Mouse (Mus musculus): Measurements from ENCODE around the gene Tmem238.
"Not testable (repeated sequence)": the region's sequence is repeated elsewhere in the genome, so short reads cannot be mapped to it uniquely, and the experiment has no call there.

Gene Tmem238

GRCm38 (mm10) chr7:4789436-4789935, at the start of gene Tmem238:
Gene Tmem238 (minus strand): TSS chr7:4789656.
- no peak for DNase-seq (ENCODE audit: low read depth, low spot score)

- no peak for DNase-seq (ENCODE audit: low read depth, low spot score)
Measured at GRCm38 (mm10) chr7:4837639-4838038, 48.2 kb upstream of the Tmem238 start.

GRCm38 (mm10) chr7:4836351-4836792, 46.9 kb upstream of the Tmem238 start:
- peak; percentile 71 for DNase-seq (ENCODE audit: low read depth, low spot score)

- no peak for DNase-seq (ENCODE audit: low read depth, low spot score)
Measured at GRCm38 (mm10) chr7:4835631-4836327, 46.3 kb upstream of the Tmem238 start.

GRCm38 (mm10) chr7:4830476-4830875, 41.0 kb upstream of the Tmem238 start:
- no peak for DNase-seq (ENCODE audit: low read depth, low spot score)

- no peak for DNase-seq (ENCODE audit: low read depth, low spot score)
Measured at GRCm38 (mm10) chr7:4825365-4825764, 35.9 kb upstream of the Tmem238 start.

- DNase-seq (ENCODE audit: low read depth, low spot score) = no peak
Measured at GRCm38 (mm10) chr7:4822162-4822907, 32.9 kb upstream of the Tmem238 start.

GRCm38 (mm10) chr7:4821690-4822089, 32.2 kb upstream of the Tmem238 start:
- no peak for DNase-seq (ENCODE audit: low read depth, low spot score)

- not testable (repeated sequence) for DNase-seq (ENCODE audit: low read depth, low spot score)
Measured at GRCm38 (mm10) chr7:4820925-4821324, 31.5 kb upstream of the Tmem238 start.

- no peak for DNase-seq (ENCODE audit: low read depth, low spot score)
Measured at GRCm38 (mm10) chr7:4816559-4816958, 27.1 kb upstream of the Tmem238 start.

GRCm38 (mm10) chr7:4813105-4813791, 23.8 kb upstream of the Tmem238 start:
- no peak for DNase-seq (ENCODE audit: low read depth, low spot score)

GRCm38 (mm10) chr7:4812303-4813104, 23.0 kb upstream of the Tmem238 start, which contains the start of gene Ube2s:
Gene Ube2s (minus strand): TSS chr7:4812590.
- peak; percentile 98 for DNase-seq (ENCODE audit: low read depth, low spot score)

GRCm38 (mm10) chr7:4811842-4812302, 22.4 kb upstream of the Tmem238 start:
- no peak for DNase-seq (ENCODE audit: low read depth, low spot score)

- not testable (repeated sequence) for DNase-seq (ENCODE audit: low read depth, low spot score)
Measured at GRCm38 (mm10) chr7:4811131-4811530, 21.7 kb upstream of the Tmem238 start.

- peak; percentile 50 for DNase-seq (ENCODE audit: low read depth, low spot score)
Measured at GRCm38 (mm10) chr7:4806716-4807115, 17.3 kb upstream of the Tmem238 start.

- DNase-seq (ENCODE audit: low read depth, low spot score) = peak; percentile 34
Measured at GRCm38 (mm10) chr7:4802247-4802646, 12.8 kb upstream of the Tmem238 start.

- peak; percentile 57 for DNase-seq (ENCODE audit: low read depth, low spot score)
Measured at GRCm38 (mm10) chr7:4795767-4796433, 6.4 kb upstream of the Tmem238 start.

- no peak for DNase-seq (ENCODE audit: low read depth, low spot score)
Measured at GRCm38 (mm10) chr7:4794631-4795168, 5.2 kb upstream of the Tmem238 start.

- DNase-seq (ENCODE audit: low read depth, low spot score) = no peak
Measured at GRCm38 (mm10) chr7:4793674-4794073, 4.2 kb upstream of the Tmem238 start.

- DNase-seq (ENCODE audit: low read depth, low spot score) = not testable (repeated sequence)
Measured at GRCm38 (mm10) chr7:4793248-4793647, 3.8 kb upstream of the Tmem238 start.

Measured in mesoderm, embryonic 11.5 days (tissue).